Mouse (Mus musculus): Measurements from ENCODE around the gene Mpig6b. TPM values are rescaled to one million over a fixed set of nuclear protein-coding genes. Genes with fewer than 3 reads are reported as not detected.

Mpig6b gene
- total and polyA plus RNA-seq, 2 experiments, result 0.18 TPM; not detected in 1

DNA sequence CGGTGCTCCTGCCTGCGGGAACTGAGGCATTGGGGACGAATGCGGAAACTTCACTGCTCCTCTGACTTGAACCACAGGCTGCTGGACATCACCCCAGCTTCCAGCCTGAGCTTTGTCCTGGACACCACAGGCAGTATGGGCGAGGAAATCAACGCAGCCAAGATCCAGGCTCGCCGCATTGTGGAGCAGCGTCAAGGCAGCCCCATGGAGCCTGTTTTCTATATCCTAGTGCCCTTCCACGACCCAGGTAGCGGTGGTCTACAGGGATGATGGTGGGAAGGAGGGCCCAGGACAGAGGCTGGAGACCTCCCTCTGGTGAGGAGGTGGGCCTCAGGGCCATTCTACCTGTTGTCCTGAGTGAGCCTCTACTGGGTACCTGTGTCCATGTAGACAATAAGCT lies 46.1 kb downstream of the Mpig6b start:
- Histone ChIP-seq H3K4me3 (ENCODE audit: insufficient read depth, low read depth, low read length) (no peak overlapping the region), H3K4me1 (ENCODE audit: control insufficient read depth, insufficient read depth, low read length) (no peaks in the 10 kb centered on the region), H3K27me3 (ENCODE audit: control insufficient read depth, insufficient read depth, low read length) (no peaks in the 10 kb centered on the region), H3K9ac (ENCODE audit: low read depth, low read length) (no peak overlapping the region), H3K36me3 (ENCODE audit: control insufficient read depth, insufficient read depth, low read length) (no peaks in the 10 kb centered on the region), H3K79me2 (ENCODE audit: control insufficient read depth, insufficient read depth, low read length) (no peaks in the 10 kb centered on the region), H3K27ac (replicated peaks; ENCODE audit: insufficient read depth, low read depth, low read length) (no peak overlapping the region)
- 91% methylated on average over 11 of the region's 11 CpGs for WGBS
- TF ChIP-seq POLR2A (IDR thresholded peaks at IDR 0.05; ENCODE audit: extremely low read depth, insufficient read depth, low read length) (no peak), CTCF (IDR thresholded peaks at IDR 0.05; ENCODE audit: low read depth, low read length) (no peak)
- no peak for DNase-seq (ENCODE audit: extremely low read depth, low read depth, low spot score)

DNA sequence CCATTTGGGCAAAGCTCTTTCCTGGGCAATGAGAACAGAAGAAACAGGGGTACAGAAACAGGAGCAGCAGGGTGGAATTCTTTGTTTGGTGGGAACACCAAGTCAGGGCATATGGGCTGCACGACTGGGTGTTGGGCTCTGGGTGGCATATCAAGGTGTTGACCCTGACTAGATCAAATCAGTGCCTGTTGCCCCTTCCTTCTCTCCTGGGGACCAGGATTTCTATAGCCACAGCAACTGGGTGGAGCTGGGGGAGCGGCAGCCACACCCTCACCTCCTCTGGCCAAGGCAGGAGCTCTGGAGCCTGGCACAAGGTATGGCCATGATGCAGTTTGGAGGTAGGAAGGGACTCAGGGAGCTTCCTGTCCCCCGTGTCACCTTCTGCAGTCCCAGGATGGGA lies 47.8 kb downstream of the Mpig6b start:
- no peak for TF ChIP-seq POLR2A (IDR thresholded peaks at IDR 0.05; ENCODE audit: extremely low read depth, insufficient read depth, low read length)
- no peak for TF ChIP-seq CTCF (IDR thresholded peaks at IDR 0.05; ENCODE audit: low read depth, low read length)
- WGBS, result 81% methylated on average over 3 of the region's 3 CpGs
- Histone ChIP-seq H3K79me2 (ENCODE audit: control insufficient read depth, insufficient read depth, low read length) (no peaks in the 10 kb centered on the region), H3K4me1 (ENCODE audit: control insufficient read depth, insufficient read depth, low read length) (no peaks in the 10 kb centered on the region), H3K27ac (replicated peaks; ENCODE audit: insufficient read depth, low read depth, low read length) (no peak overlapping the region), H3K9ac (ENCODE audit: low read depth, low read length) (no peak overlapping the region), H3K36me3 (ENCODE audit: control insufficient read depth, insufficient read depth, low read length) (no peaks in the 10 kb centered on the region; the same call in 1 of the 2 replicates), H3K4me3 (ENCODE audit: insufficient read depth, low read depth, low read length) (no peak overlapping the region), H3K27me3 (ENCODE audit: control insufficient read depth, insufficient read depth, low read length) (no peaks in the 10 kb centered on the region)
- DNase-seq (ENCODE audit: extremely low read depth, low read depth, low spot score), result no peak

DNA sequence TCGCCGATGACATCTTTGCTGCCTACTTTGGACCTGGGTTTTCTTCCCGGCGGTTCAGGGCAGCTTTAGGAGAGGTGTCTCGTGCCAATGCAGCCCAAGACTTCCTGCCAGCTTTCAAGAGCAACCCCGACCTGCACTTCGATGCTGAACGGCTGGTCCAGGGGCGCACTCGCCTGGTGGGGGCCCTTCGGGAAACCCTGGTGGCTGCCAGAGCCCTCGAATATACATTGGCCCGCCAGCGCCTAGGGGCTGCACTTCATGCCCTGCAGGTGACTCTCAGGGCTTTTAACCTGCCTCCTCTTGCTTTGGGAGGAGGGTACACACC lies 48.3 kb downstream of the Mpig6b start:
- Histone ChIP-seq H3K4me1 (ENCODE audit: control insufficient read depth, insufficient read depth, low read length) (no peaks in the 10 kb centered on the region), H3K36me3 (ENCODE audit: control insufficient read depth, insufficient read depth, low read length) (no peaks in the 10 kb centered on the region; the same call in 1 of the 2 replicates), H3K79me2 (ENCODE audit: control insufficient read depth, insufficient read depth, low read length) (no peaks in the 10 kb centered on the region), H3K27me3 (ENCODE audit: control insufficient read depth, insufficient read depth, low read length) (no peaks in the 10 kb centered on the region), H3K9ac (ENCODE audit: low read depth, low read length) (no peak overlapping the region), H3K27ac (replicated peaks; ENCODE audit: insufficient read depth, low read depth, low read length) (no peak overlapping the region), H3K4me3 (ENCODE audit: insufficient read depth, low read depth, low read length) (no peak overlapping the region)
- WGBS, result 69% methylated on average over 14 of the region's 14 CpGs
- TF ChIP-seq CTCF (IDR thresholded peaks at IDR 0.05; ENCODE audit: low read depth, low read length) (no peak), POLR2A (IDR thresholded peaks at IDR 0.05; ENCODE audit: extremely low read depth, insufficient read depth, low read length) (no peak)
- DNase-seq (ENCODE audit: extremely low read depth, low read depth, low spot score), result no peak

DNA sequence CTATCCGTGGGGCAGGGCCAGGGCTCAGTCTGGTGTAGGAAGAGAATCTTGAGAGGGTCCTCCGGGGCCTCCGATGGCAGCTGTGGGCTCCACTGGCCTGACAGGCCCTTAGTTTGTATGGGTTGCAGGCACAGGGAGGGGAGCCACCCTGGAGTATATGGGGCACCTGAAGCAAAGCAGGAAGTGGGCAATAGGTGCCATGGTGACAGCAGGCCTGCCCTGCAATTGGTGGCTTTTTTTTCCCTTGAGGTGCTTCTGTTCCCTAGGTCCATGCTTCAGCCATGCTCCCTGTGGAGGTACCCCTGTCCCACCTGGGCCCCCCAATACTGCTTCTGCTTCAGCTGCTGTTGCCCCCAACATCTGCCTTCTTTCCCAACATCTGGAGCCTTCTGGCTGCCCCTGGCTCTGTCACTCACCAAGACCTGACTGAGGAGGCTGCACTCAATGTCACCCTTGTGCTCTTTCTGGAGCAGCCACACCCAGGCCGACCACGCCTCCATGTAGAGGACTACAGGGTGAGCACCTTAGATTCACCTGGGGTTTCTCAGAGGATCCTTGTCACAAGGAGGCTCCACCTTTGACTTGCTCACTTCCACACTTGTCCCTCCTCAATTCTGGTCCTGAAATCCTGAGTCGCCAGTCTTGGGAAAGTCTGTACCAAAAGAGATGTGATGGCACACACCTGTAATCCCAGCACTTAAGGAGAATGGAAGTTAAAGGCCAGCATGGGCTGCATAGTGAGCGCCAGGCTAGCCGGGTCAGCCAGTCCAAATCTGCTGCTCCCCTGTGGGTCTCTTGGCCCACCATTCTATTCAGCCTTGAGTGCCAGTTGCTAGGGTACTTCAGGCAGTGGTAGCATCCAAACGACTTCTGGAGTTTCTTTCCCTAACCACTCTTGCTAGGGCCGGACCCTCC lies 48.9 kb downstream of the Mpig6b start:
- no peak overlapping the region for H3K27ac ChIP-seq (replicated peaks; ENCODE audit: insufficient read depth, low read depth, low read length)
- no peak overlapping the region for H3K4me3 ChIP-seq (ENCODE audit: insufficient read depth, low read depth, low read length)
- H3K36me3 ChIP-seq (ENCODE audit: control insufficient read depth, insufficient read depth, low read length), result no peaks in the 10 kb centered on the region; the same call in 1 of the 2 replicates
- no peak overlapping the region for H3K9ac ChIP-seq (ENCODE audit: low read depth, low read length)
- no peaks in the 10 kb centered on the region for H3K79me2 ChIP-seq (ENCODE audit: control insufficient read depth, insufficient read depth, low read length)
- 86% methylated on average over 10 of the region's 10 CpGs for WGBS
- H3K27me3 ChIP-seq (ENCODE audit: control insufficient read depth, insufficient read depth, low read length), result no peaks in the 10 kb centered on the region
- H3K4me1 ChIP-seq (ENCODE audit: control insufficient read depth, insufficient read depth, low read length), result no peaks in the 10 kb centered on the region
- DNase-seq (ENCODE audit: extremely low read depth, low read depth, low spot score), result no peak
- no peak for TF ChIP-seq CTCF (IDR thresholded peaks at IDR 0.05; ENCODE audit: low read depth, low read length)
- TF ChIP-seq POLR2A (IDR thresholded peaks at IDR 0.05; ENCODE audit: extremely low read depth, insufficient read depth, low read length), result no peak

DNA sequence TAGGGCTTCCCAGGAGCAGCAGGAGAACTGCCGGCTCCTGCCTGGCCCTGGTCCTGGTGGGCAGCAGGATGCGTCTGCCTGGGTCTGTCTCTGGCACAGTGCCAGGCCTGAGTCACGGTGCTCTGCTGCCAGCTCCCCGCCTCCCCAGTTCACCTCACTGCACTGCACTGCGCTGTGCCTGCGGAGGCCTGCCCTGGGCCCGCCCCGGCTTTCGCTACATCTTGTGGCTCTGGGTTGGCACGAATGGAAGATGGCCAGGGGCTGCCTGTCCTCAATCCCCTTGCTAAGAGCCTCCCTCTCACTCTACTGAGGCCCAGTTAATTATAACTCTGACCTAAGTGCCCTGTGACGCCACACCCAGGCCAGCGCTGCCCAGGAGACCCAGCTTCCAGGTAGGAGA lies 49.6 kb downstream of the Mpig6b start, which contains the start of gene Vwa7:
Vwa7 (plus strand) TSS at position 204 of the 400 bp plus-strand sequence.
- H3K27me3 ChIP-seq (ENCODE audit: control insufficient read depth, insufficient read depth, low read length), result no peaks in the 10 kb centered on the region
- no peaks in the 10 kb centered on the region for H3K4me1 ChIP-seq (ENCODE audit: control insufficient read depth, insufficient read depth, low read length)
- no peak within 1 kb of the TSS for H3K27ac ChIP-seq (replicated peaks; ENCODE audit: insufficient read depth, low read depth, low read length)
- no peak for TF ChIP-seq POLR2A (IDR thresholded peaks at IDR 0.05; ENCODE audit: extremely low read depth, insufficient read depth, low read length)
- TF ChIP-seq CTCF (IDR thresholded peaks at IDR 0.05; ENCODE audit: low read depth, low read length), result no peak
- WGBS, result 66% methylated on average over 12 of the region's 12 CpGs
- no peaks in the 10 kb centered on the region for H3K79me2 ChIP-seq (ENCODE audit: control insufficient read depth, insufficient read depth, low read length)
- no peak within 1 kb of the TSS for H3K9ac ChIP-seq (ENCODE audit: low read depth, low read length)
- H3K36me3 ChIP-seq (ENCODE audit: control insufficient read depth, insufficient read depth, low read length), result no peaks in the 10 kb centered on the region; the same call in 1 of the 2 replicates
- no peak within 1 kb of the TSS for H3K4me3 ChIP-seq (ENCODE audit: insufficient read depth, low read depth, low read length)
- no peak for DNase-seq (ENCODE audit: extremely low read depth, low read depth, low spot score)

DNA sequence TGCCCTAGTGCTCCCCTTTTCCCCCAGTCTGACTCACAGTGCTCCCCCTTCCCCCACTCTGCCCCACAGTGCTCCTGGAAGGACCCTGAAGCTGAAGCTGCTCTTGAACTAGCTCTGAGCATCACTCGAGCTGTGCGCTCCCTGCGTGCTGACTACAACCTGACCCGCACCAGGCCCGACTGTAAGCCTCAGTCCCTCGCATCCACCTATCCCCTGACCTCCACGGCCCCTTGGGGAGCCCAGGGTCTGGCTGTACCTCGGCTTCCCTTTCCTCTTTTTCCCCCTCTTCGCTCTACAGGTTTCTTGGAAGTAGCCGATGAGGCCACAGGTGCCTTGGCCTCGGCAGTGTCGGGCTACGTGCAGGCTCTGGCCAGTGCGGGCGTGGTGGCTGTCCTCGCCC lies 50.7 kb downstream of the Mpig6b start:
- WGBS, result 97% methylated on average over 16 of the region's 16 CpGs
- no peaks in the 10 kb centered on the region; the same call in 1 of the 2 replicates for H3K36me3 ChIP-seq (ENCODE audit: control insufficient read depth, insufficient read depth, low read length)
- DNase-seq (ENCODE audit: extremely low read depth, low read depth, low spot score), result no peak
- no peak overlapping the region for H3K27ac ChIP-seq (replicated peaks; ENCODE audit: insufficient read depth, low read depth, low read length)
- H3K27me3 ChIP-seq (ENCODE audit: control insufficient read depth, insufficient read depth, low read length), result no peaks in the 10 kb centered on the region
- TF ChIP-seq CTCF (IDR thresholded peaks at IDR 0.05; ENCODE audit: low read depth, low read length) (no peak), POLR2A (IDR thresholded peaks at IDR 0.05; ENCODE audit: extremely low read depth, insufficient read depth, low read length) (no peak)
- no peak overlapping the region for H3K4me3 ChIP-seq (ENCODE audit: insufficient read depth, low read depth, low read length)
- no peaks in the 10 kb centered on the region for H3K79me2 ChIP-seq (ENCODE audit: control insufficient read depth, insufficient read depth, low read length)
- no peak overlapping the region for H3K9ac ChIP-seq (ENCODE audit: low read depth, low read length)
- no peaks in the 10 kb centered on the region for H3K4me1 ChIP-seq (ENCODE audit: control insufficient read depth, insufficient read depth, low read length)
